Mouse (Mus musculus) frontal cortex, adult 2 months (tissue): Measurements from ENCODE around the gene Gm19684. TPM values are rescaled to one million over a fixed set of nuclear protein-coding genes. Genes with fewer than 3 reads are reported as not detected.
"Not testable (repeated sequence)": the region's sequence is repeated elsewhere in the genome, so short reads cannot be mapped to it uniquely, and the experiment has no call there.

Experiments used
- DNase-seq, 2 experiments: peaks; one replicate each; pipeline ENCODE4 v3.0.0; 2022; ENCODE audit warnings: low spot score in 1 of 2; ENCODE audit errors: extremely low spot score in 1 of 2
- polyA plus RNA-seq: library from polyadenylated mRNA; depleted of rRNA; stranded (reverse); fragments of >200 nt; gene quantifications from 2 replicates; pipeline ENCODE4 v1.2.3, GENCODE M21; 2012

The Gm19684 gene
- polyA plus RNA-seq, 1 experiment = 0.06 TPM

- not testable (repeated sequence) for DNase-seq
Observed at GRCm38 (mm10) chr17:36128968-36129817, 7.7 kb downstream of the Gm19684 start, which contains the start of gene Gm7030. Gene Gm7030, minus strand, starts transcription at chr17:36129425.

GRCm38 (mm10) chr17:36131516-36132265 is 10.2 kb downstream of the Gm19684 start:
- DNase-seq = no peak

- DNase-seq = not testable (repeated sequence)
Observed at GRCm38 (mm10) chr17:36135421-36136231, 14.1 kb downstream of the Gm19684 start.

DNA sequence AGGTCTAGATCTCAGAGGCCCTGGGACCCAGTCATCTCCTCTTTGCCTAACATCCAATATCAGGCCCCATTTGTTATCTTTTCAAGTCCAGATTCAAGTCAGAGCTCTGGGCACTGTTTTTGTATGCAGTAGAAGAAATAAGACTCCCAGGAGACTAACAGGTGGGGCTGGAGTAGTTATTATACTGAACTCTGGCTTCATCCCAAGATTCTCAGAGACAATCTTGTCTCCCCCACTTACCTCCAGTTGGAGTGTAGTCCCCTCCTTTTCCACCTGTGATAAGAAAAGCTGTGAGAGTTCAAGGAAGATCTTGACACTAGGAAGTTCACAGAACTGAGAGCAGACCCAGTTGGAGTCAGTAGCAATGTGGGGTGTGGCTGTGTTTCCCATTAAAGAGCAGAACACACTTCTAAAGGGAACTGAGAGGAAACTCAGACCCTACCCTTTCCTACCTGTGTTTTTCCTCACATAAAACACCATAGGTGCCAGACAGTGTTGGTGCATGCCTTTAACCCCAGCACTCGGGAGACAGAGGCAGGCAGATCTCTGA is 14.9 kb downstream of the Gm19684 start:
- not testable (repeated sequence) for DNase-seq

- no peak for DNase-seq
Observed at GRCm38 (mm10) chr17:36145111-36145860, 23.8 kb downstream of the Gm19684 start.

- not testable (repeated sequence) for DNase-seq
Observed at GRCm38 (mm10) chr17:36145861-36146156, 24.3 kb downstream of the Gm19684 start.

DNA sequence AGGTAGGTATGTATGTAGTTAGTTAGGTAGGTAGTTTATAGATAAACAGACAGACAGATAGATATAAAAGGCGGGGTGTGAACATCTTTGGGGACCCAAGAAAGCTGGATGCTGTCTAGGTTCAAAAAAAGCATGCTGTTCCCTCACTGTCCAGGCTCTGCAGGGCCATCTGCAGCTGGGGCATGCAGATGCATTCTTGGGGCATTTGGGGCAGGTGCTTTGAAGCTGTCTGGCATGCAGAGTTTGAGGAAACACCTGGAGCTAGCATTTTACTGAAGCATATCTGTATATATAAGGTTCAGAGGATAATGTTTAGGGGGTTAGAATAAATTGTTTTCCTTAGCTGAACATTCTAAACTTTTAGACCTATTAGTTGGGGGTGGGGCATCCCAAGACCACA is 25.5 kb downstream of the Gm19684 start:
- not testable (repeated sequence) for DNase-seq

DNA sequence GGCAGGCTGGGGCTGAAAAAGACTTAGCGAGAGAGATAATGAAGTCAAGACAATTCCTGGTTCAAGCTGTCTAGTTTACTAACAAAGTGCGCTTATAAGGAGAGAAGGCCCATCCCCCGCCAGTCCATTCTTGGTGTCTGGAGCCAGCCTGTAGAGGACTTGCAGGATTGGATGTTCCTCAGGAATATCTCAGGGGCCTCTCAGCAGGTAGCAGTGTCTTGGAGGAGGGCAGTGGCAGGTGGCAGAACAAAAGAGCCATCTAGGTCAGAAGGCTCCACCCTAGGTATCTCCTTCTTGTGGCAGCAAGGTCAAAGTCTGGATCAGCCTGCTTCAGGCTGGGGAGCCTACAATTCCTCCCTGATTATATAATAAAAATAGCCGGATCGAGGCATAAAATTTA is 27.0 kb downstream of the Gm19684 start:
- DNase-seq = not testable (repeated sequence)

DNA sequence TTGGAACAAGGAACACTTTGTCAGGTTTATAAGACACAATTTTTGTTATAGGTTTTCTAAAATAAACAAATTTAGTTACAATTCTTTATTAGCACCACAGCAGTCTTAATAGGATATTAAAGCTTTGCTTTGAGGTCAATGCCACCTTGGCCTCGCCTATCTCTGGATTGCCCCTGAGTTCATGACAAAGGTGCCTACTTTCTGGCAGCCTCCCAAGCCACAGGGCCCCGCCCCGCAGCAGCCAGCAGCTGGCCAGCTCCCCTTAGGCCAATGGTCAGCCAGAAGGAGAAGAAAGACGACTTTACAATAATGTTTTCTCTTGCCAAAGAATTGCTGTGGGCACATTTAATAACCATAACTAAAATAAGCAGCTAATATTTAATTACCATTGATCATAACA is 29.7 kb downstream of the Gm19684 start:
- DNase-seq = not testable (repeated sequence)

DNA sequence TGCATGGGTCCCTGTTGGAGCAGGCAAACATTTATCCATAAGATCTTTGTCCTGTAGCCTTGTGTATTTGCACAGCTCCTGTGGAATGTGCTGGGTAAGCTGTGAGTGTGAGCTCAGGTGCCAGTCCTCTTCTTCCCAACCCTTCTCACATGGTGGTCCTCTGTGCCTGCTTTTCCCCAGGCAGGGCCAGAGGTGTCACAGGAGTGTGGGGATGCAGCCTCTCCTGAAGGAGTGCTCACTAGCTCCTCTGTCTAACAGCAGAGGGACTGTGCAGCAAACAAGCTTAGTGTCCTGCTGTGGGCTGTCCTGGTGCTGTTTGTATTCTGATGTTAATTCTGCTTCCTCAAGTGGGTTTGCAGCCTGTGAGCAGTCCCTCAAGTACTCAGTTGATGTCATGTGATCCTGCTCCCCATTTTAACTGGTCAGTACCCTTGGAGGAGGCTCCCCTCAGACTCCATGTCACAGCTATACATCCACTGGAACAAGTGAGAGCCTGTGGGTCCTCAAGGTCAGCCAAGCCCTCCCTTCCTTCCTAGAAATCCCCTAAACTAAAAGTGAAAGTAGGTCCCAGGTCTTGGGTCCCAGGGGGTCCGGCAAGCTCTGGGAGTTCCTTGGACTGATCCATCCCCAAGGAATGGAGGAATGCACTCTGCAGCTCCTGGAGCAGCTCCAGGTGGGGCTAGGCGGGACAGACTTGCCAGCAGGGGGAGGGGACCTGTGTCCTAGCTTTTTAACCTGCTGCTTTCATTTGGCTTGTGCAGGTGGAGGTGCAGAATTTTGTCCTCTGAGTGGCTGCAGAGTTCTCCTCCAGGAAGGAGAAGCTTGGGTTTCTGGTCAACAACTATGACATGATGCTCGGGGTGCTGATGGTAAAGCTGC is 33.0 kb downstream of the Gm19684 start:
- DNase-seq = no peak

- DNase-seq = not testable (repeated sequence)
Observed at GRCm38 (mm10) chr17:36157782-36158181, 36.3 kb downstream of the Gm19684 start.

- not testable (repeated sequence) for DNase-seq
Observed at GRCm38 (mm10) chr17:36158264-36158663, 36.8 kb downstream of the Gm19684 start.

GRCm38 (mm10) chr17:36161129-36162051 is 39.9 kb downstream of the Gm19684 start:
- no peak for DNase-seq

GRCm38 (mm10) chr17:36166901-36167300 is 45.4 kb downstream of the Gm19684 start:
- DNase-seq = not testable (repeated sequence)

DNA sequence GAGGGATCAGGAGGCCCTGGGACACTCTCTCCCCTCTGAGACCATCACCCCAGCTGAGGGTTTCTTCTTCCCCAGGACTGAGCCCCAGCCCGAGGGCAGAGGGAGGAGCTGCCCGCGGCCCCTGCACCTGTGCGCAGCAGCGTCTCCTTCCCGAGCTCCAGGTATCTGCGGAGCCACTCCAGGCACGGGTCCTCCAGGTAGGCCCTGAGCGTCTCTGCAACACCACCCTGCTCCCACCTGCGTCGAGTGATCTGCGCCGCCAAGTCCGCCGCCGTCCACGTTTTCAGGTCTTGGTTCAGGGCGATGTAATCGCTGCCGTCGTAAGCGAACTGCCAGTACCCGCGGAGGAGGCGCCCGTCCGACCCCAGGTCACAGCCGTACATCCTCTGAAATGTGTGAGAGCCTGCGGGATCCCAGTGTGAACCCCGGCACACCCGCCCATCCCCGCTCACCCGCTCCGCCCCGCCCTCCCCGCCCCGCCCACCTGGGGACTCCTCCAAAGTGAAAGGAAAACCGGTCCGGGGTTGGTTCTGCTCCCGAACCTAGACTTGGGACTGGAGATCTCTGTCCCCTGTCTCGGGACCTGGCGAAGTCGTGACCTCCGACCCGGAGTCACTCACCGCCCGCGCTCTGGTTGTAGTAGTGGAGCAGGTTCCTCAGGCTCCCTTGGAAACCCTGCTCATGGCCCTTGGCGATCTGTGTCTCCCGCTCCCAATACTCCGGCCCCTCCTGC is 46.0 kb downstream of the Gm19684 start:
- no peak for DNase-seq

- DNase-seq = no peak
Observed at GRCm38 (mm10) chr17:36168039-36168652, 46.7 kb downstream of the Gm19684 start, which contains the start of gene Gm8909. Gene Gm8909, minus strand, starts transcription at chr17:36168537.

- not testable (repeated sequence) for DNase-seq
Observed at GRCm38 (mm10) chr17:36169094-36169493, 47.6 kb downstream of the Gm19684 start.
